ENCODE assay signal across 16 mouse cellular contexts in genomic region chr9:58040977-58041376, GRCm38 (mm10). TPM values are rescaled to one million over a fixed set of nuclear protein-coding genes. Genes with fewer than 3 reads are reported as not detected.
DNase-seq lines count a peak whose midpoint lies in the region; ATAC-seq and TF ChIP-seq lines count a peak whose summit lies in the region.
"Had no signal": no experiment of that assay in that cellular context is flagged by ENCODE, and none has a peak within 500 bp of the region (broad histone marks: within the 10 kb centered on the region; RNA-seq: fewer than 3 reads in every experiment).

No protein-coding gene starts in this region.

- H3K9me3 ChIP-seq in forebrain, embryonic 10.5 days: no peaks in the 10 kb centered on the region
- no peaks in the 10 kb centered on the region for H3K9me3 ChIP-seq in hindbrain, embryonic 15.5 days
- no peaks in the 10 kb centered on the region for H3K9me3 ChIP-seq in midbrain, embryonic 16.5 days (replicated peaks; ENCODE audit: control insufficient read depth, low read length, poor library complexity, severe bottlenecking)
- H3K9me3 ChIP-seq: G1E; heart, embryonic 15.5 days had no signal

- DNase-seq in gastrocnemius, adult 2 months: no peak
- no peak for DNase-seq in gastrocnemius, postnatal 25 days
- peak; percentile 79 for DNase-seq in forebrain, embryonic 10.5 days (ENCODE audit: extremely low spot score, low spot score)
- no peak for DNase-seq in right cerebral cortex, postnatal 14 days
- DNase-seq in left cerebral cortex, adult 8-10 months (ENCODE audit: low spot score in 2 of 2): no peak
- DNase-seq: adrenal gland, adult 8-10 months; cerebellum, adult 11 months; kidney, adult 11 months; right cerebral cortex, postnatal 4 days had no signal

- intact Hi-C loops in gastrocnemius, adult 2 months (cut with DNase I): no loop called here

- no peak for ATAC-seq in hindbrain, embryonic 15.5 days (ENCODE audit: low FRiP score, low read depth)
- ATAC-seq in midbrain, embryonic 16.5 days: no peak
- no peak for ATAC-seq in inflammation-experienced regulatory T-cells, adult 6 months

- WGBS in forebrain, embryonic 10.5 days: 9% methylated on average over 4 of the region's 4 CpGs
- WGBS in hindbrain, embryonic 15.5 days: 19% methylated on average over 4 of the region's 4 CpGs
- 21% methylated on average over 4 of the region's 4 CpGs for WGBS in midbrain, embryonic 16.5 days

- H3K27ac ChIP-seq in gastrocnemius, adult 2 months: peak overlapping the region; percentile 71
- H3K27ac ChIP-seq in forebrain, embryonic 10.5 days: peak overlapping the region; percentile 85
- peak overlapping the region; percentile 11; the same call in 1 of the 2 replicates for H3K27ac ChIP-seq in hindbrain, embryonic 15.5 days (replicated peaks)
- H3K27ac ChIP-seq in midbrain, embryonic 16.5 days (ENCODE audit: low read length): peak overlapping the region; percentile 54
- H3K27ac ChIP-seq: heart, embryonic 15.5 days; liver, embryonic 14.5 days; macrophage had no signal

- H3K4me1 ChIP-seq in forebrain, embryonic 10.5 days: peaks cover 82% of the 10 kb centered on the region
- peaks cover 60% of the 10 kb centered on the region for H3K4me1 ChIP-seq in hindbrain, embryonic 15.5 days (replicated peaks)
- peaks cover 47% of the 10 kb centered on the region for H3K4me1 ChIP-seq in midbrain, embryonic 16.5 days (ENCODE audit: control insufficient read depth, insufficient read depth, low read length)
- H3K4me1 ChIP-seq: heart, embryonic 15.5 days had no signal

- H3K4me3 ChIP-seq in gastrocnemius, adult 2 months: no peak overlapping the region
- H3K4me3 ChIP-seq in forebrain, embryonic 10.5 days: peak overlapping the region; percentile 5; the same call in 1 of the 2 replicates
- no peak overlapping the region for H3K4me3 ChIP-seq in hindbrain, embryonic 15.5 days
- H3K4me3 ChIP-seq in midbrain, embryonic 16.5 days (ENCODE audit: low read depth, low read length): no peak overlapping the region
- H3K4me3 ChIP-seq: heart, embryonic 15.5 days had no signal

- H3K4me2 ChIP-seq in hindbrain, embryonic 15.5 days: no peak overlapping the region
- H3K4me2 ChIP-seq in midbrain, embryonic 16.5 days (ENCODE audit: low read length): no peak overlapping the region
- H3K4me2 ChIP-seq: heart, embryonic 15.5 days had no signal

- no peaks in the 10 kb centered on the region for H3K36me3 ChIP-seq in forebrain, embryonic 10.5 days (replicated peaks)
- H3K36me3 ChIP-seq in hindbrain, embryonic 15.5 days: no peaks in the 10 kb centered on the region
- H3K36me3 ChIP-seq in midbrain, embryonic 16.5 days (ENCODE audit: control insufficient read depth, insufficient read depth, low read length): no peaks in the 10 kb centered on the region
- H3K36me3 ChIP-seq: G1E; heart, embryonic 15.5 days had no signal

- peaks cover 70% of the 10 kb centered on the region for H3K27me3 ChIP-seq in forebrain, embryonic 10.5 days (ENCODE audit: poor library complexity, severe bottlenecking)
- H3K27me3 ChIP-seq in hindbrain, embryonic 15.5 days: peaks cover 10% of the 10 kb centered on the region
- H3K27me3 ChIP-seq in midbrain, embryonic 16.5 days (ENCODE audit: control insufficient read depth, insufficient read depth, low read depth, low read length): peaks cover 11% of the 10 kb centered on the region

- no peak overlapping the region for H3K9ac ChIP-seq in hindbrain, embryonic 15.5 days
- peak overlapping the region; percentile 38; the same call in 1 of the 2 replicates for H3K9ac ChIP-seq in midbrain, embryonic 16.5 days (ENCODE audit: low read depth, low read length)
- H3K9ac ChIP-seq: heart, embryonic 15.5 days; liver, embryonic 14.5 days had no signal

- no peak for TF ChIP-seq CTCF in gastrocnemius, adult 2 months (IDR thresholded peaks at IDR 0.05)

RNA-seq across cellular contexts. Expression of gene Stra6, which starts 22.6 kb away (rescaled TPM):
- total RNA-seq in gastrocnemius, adult 2 months (2021): under 1 TPM; 0.13 to 0.31 TPM
- under 1 TPM; 0.38 to 0.41 TPM for total RNA-seq in gastrocnemius, postnatal 25 days (2021)
- 33.0 and 37.1 TPM in 2 replicates for polyA plus RNA-seq in forebrain, embryonic 10.5 days (2016; fragmentation: Nextera tagmentation; extraction: Ambion mirVana)
- polyA plus RNA-seq in hindbrain, embryonic 15.5 days (2015; fragmentation: Nextera tagmentation; extraction: Ambion mirVana): 16.0 and 17.5 TPM in 2 replicates
- 8.1 and 9.7 TPM in 2 replicates for polyA plus RNA-seq in midbrain, embryonic 16.5 days (2015; fragmentation: Nextera tagmentation; extraction: Ambion mirVana)
- 10 to 100 TPM; 11.4 to 13.9 (median 11.7) TPM for total RNA-seq in left cerebral cortex, adult 8-10 months (2022)
- 1 to 10 TPM in 2 of 3 experiments, not detected in 1; 4.0 to 5.3 TPM for polyA plus RNA-seq in inflammation-experienced regulatory T-cells, adult 6 months (2017; shearing (Covaris generic))
- polyA plus RNA-seq: G1E, macrophage had no signal

RNA-seq across cellular contexts. Expression of gene Cyp11a1, which starts 34.8 kb away (rescaled TPM):
- total RNA-seq in gastrocnemius, adult 2 months (2021): under 1 TPM in 1 of 2 experiments, not detected in 1; 0.10 TPM
- under 1 TPM; 0.15 to 0.32 TPM for total RNA-seq in gastrocnemius, postnatal 25 days (2021)
- not detected in 2 replicates for polyA plus RNA-seq in forebrain, embryonic 10.5 days (2016; fragmentation: Nextera tagmentation; extraction: Ambion mirVana)
- polyA plus RNA-seq in hindbrain, embryonic 15.5 days (2015; fragmentation: Nextera tagmentation; extraction: Ambion mirVana): 1.4 and 2.3 TPM in 2 replicates
- 0.76 and 1.6 TPM in 2 replicates for polyA plus RNA-seq in midbrain, embryonic 16.5 days (2015; fragmentation: Nextera tagmentation; extraction: Ambion mirVana)
- total RNA-seq in left cerebral cortex, adult 8-10 months (2022): 1 to 10 TPM; 1.6 to 5.0 (median 2.9) TPM
- polyA plus RNA-seq in inflammation-experienced regulatory T-cells, adult 6 months (2017; shearing (Covaris generic)): under 1 TPM in 1 of 3 experiments, not detected in 2; 0.12 TPM
- polyA plus RNA-seq: macrophage had no signal

Comparison
In these comparisons a context has a peak if more than half of its experiments do, and no peak if none do; other contexts are left out.
1. H3K27ac ChIP-seq: peak in every context shown above with its lines; median percentile 85 in forebrain, embryonic 10.5 days; 71 in gastrocnemius, adult 2 months; 54 in midbrain, embryonic 16.5 days; 11 in hindbrain, embryonic 15.5 days.